Mouse (Mus musculus) kidney, adult 2 months (tissue): ENCODE results near the gene Btf3.

ENCODE experiments used
- CTCF ChIP-seq: fragments of 200-500 bp; conservative IDR thresholded peaks from 2 replicates; pipeline ENCODE4 v1.5.1; 2011; ENCODE audit warnings: low read depth, mild to moderate bottlenecking, control low read depth, low read length, moderate library complexity, mixed read lengths; ENCODE audit not compliant: insufficient read depth, insufficient read length
- POLR2A ChIP-seq: fragments of 200-500 bp; IDR thresholded peaks from one replicate; pipeline ENCODE4 v1.6.1; 2011; ENCODE audit warnings: low read depth, low read length, control low read depth

- TF ChIP-seq POLR2A, result no peak
- TF ChIP-seq CTCF, result no peak
These were observed 39.3 kb downstream of the Btf3 start for GRCm38 (mm10) chr13:98277501-98277900.
